Mouse (Mus musculus): ENCODE results near the gene Cit.

DNA sequence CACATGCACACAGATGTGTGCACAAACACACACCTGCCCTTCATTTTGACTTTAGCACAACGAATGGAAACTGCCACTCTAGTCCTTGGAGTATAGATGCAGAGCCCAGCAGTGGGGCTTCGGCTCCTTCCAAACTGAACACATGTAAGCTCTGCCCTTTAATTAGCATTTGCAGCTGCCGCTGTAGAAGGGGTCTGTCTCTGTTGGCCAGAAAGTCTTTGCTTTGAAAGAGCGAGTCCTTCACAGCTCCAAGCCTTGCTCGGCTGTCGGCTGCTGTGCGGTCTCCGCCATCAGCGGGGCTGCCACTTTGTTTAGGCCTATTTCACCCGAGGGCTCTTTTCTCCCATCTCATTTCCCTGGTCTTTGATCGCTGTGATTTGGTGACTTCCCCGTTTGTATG lies 23.5 kb downstream of the Cit start:
- TF ChIP-seq CTCF (IDR thresholded peaks at IDR 0.05 in 2 of 3, conservative IDR thresholded peaks at IDR 0.05 in 1 of 3; ENCODE audit: control insufficient read depth in 1 of 3, insufficient read depth in 1 of 3, low read depth in 2 of 3, low read length in 3 of 3, poor library complexity in 1 of 3, severe bottlenecking in 1 of 3): no peak
- no peak for TF ChIP-seq MEF2A (IDR thresholded peaks at IDR 0.05; ENCODE audit: extremely low read depth, insufficient replicate concordance, low read depth, low read length, poor library complexity, severe bottlenecking)

Data from MEL (cell line).